Mouse (Mus musculus) mouse embryonic stem cell (cell line): ENCODE measurements around the gene Rbm34.

Source experiments
- in situ Hi-C, 2 experiments: fragments of 300-500 bp; cut with MboI; formaldehyde crosslinking; loops; 1 replicate in 1 of 2; 3 replicates in 1 of 2; pipeline ENCODE4 v1.14.3; 2019 to 2020; ENCODE audit warnings: low sequenced_read_pairs in 2 of 2, low pct_unique_long_range_greater_than_20kb in 1 of 2, mixed read lengths in 1 of 2; ENCODE audit not compliant: unreplicated experiment in 1 of 2

Rbm34 gene

GRCm38 (mm10) chr8:126928028-126928427 lies 42.8 kb downstream of the Rbm34 start:
- in situ Hi-C loops, result loop anchor here in 1 of 2 experiments (10.0 kb wide), 1 partner anchor 433 kb away; no protein-coding TSS in a partner anchor

- in situ Hi-C loops, result loop anchor here in 1 of 2 experiments (10.0 kb wide), 1 partner anchor 432 kb away; no protein-coding TSS in a partner anchor
Observed at GRCm38 (mm10) chr8:126927058-126927457, 43.8 kb downstream of the Rbm34 start.

- in situ Hi-C loops, result loop anchor here in 1 of 2 experiments (10.0 to 25.0 kb wide), 2 partner anchors 428 to 661 kb away; no protein-coding TSS in a partner anchor
Observed at GRCm38 (mm10) chr8:126922981-126923380, 47.9 kb downstream of the Rbm34 start.

- in situ Hi-C loops, result loop anchor here in 1 of 2 experiments (10.0 to 25.0 kb wide), 2 partner anchors 427 to 659 kb away; no protein-coding TSS in a partner anchor
Observed at GRCm38 (mm10) chr8:126921432-126921831, 49.4 kb downstream of the Rbm34 start.

- in situ Hi-C loops, result loop anchor here in 1 of 2 experiments (10.0 to 25.0 kb wide), 2 partner anchors 426 to 659 kb away; no protein-coding TSS in a partner anchor
Observed at GRCm38 (mm10) chr8:126920845-126921244, 50.0 kb downstream of the Rbm34 start.

GRCm38 (mm10) chr8:126920386-126920785 lies 50.5 kb downstream of the Rbm34 start:
- in situ Hi-C loops, result loop anchor here in 1 of 2 experiments (10.0 to 25.0 kb wide), 2 partner anchors 426 to 658 kb away; no protein-coding TSS in a partner anchor

GRCm38 (mm10) chr8:126919703-126920102 lies 51.2 kb downstream of the Rbm34 start:
- in situ Hi-C loops, result loop anchor here in 1 of 2 experiments (10.0 to 25.0 kb wide), 2 partner anchors 425 to 657 kb away; no protein-coding TSS in a partner anchor

- in situ Hi-C loops, result loop anchor here in 1 of 2 experiments (25.0 kb wide), 1 partner anchor 657 kb away; no protein-coding TSS in a partner anchor
Observed at GRCm38 (mm10) chr8:126919255-126919654, 51.6 kb downstream of the Rbm34 start.

GRCm38 (mm10) chr8:126918356-126918755 lies 52.5 kb downstream of the Rbm34 start:
- in situ Hi-C loops, result loop anchor here in 1 of 2 experiments (25.0 kb wide), 1 partner anchor 656 kb away; no protein-coding TSS in a partner anchor

GRCm38 (mm10) chr8:126917179-126917905 lies 53.5 kb downstream of the Rbm34 start:
- in situ Hi-C loops, result loop anchor here in 1 of 2 experiments (25.0 kb wide), 1 partner anchor 655 kb away; no protein-coding TSS in a partner anchor

GRCm38 (mm10) chr8:126916611-126917010 lies 54.3 kb downstream of the Rbm34 start:
- in situ Hi-C loops, result loop anchor here in 1 of 2 experiments (25.0 kb wide), 1 partner anchor 654 kb away; no protein-coding TSS in a partner anchor

- in situ Hi-C loops, result loop anchor here in 1 of 2 experiments (25.0 kb wide), 1 partner anchor 652 kb away; no protein-coding TSS in a partner anchor
Observed at GRCm38 (mm10) chr8:126914609-126915375, 56.1 kb downstream of the Rbm34 start.

GRCm38 (mm10) chr8:126914107-126914490 lies 56.8 kb downstream of the Rbm34 start:
- in situ Hi-C loops, result loop anchor here in 1 of 2 experiments (25.0 kb wide), 1 partner anchor 652 kb away; no protein-coding TSS in a partner anchor

- in situ Hi-C loops, result loop anchor here in 1 of 2 experiments (25.0 kb wide), 1 partner anchor 651 kb away; no protein-coding TSS in a partner anchor
Observed at GRCm38 (mm10) chr8:126913241-126914106, 57.4 kb downstream of the Rbm34 start.

- in situ Hi-C loops, result loop anchor here in 1 of 2 experiments (25.0 kb wide), 1 partner anchor 647 kb away; no protein-coding TSS in a partner anchor
Observed at GRCm38 (mm10) chr8:126909371-126909802, 61.5 kb downstream of the Rbm34 start.

- in situ Hi-C loops, result loop anchor here in 1 of 2 experiments (25.0 kb wide), 1 partner anchor 647 kb away; no protein-coding TSS in a partner anchor
Observed at GRCm38 (mm10) chr8:126908805-126909204, 62.1 kb downstream of the Rbm34 start.

GRCm38 (mm10) chr8:126907968-126908367 lies 62.9 kb downstream of the Rbm34 start:
- in situ Hi-C loops, result loop anchor here in 1 of 2 experiments (25.0 kb wide), 1 partner anchor 646 kb away; no protein-coding TSS in a partner anchor
